Mouse (Mus musculus) heart, postnatal 0 days (tissue): ENCODE measurements around the gene Cnnm2. TPM values are rescaled to one million over a fixed set of nuclear protein-coding genes. Genes with fewer than 3 reads are reported as not detected.

Experiments used
- ATAC-seq: fragments of 200-750 bp; cut with Nextera tagmentation; 2 replicates; pipeline ENCODE4 v1.8.0; 2017; ENCODE audit warnings: low read depth, moderate number of reproducible peaks, moderate library complexity; ENCODE audit not compliant: insufficient read depth
- DNase-seq: peaks from one replicate; pipeline ENCODE4 v3.0.0-alpha.2; 2016; ENCODE audit warnings: low spot score
- H3K27ac ChIP-seq: fragments of 300-500 bp; sonication (generic); 2 replicates; pipeline ENCODE4 v1.5.1; 2014; ENCODE audit warnings: low read depth, mild to moderate bottlenecking
- H3K27me3 ChIP-seq: fragments of 300-500 bp; sonication (generic); 2 replicates; pipeline ENCODE4 v1.6.1; 2014; ENCODE audit warnings: low read length, mixed read lengths; ENCODE audit not compliant: control insufficient read depth, insufficient read depth
- H3K36me3 ChIP-seq: fragments of 300-500 bp; sonication (generic); replicated peaks from 2 replicates; pipeline ENCODE4 v1.6.1; 2014; ENCODE audit warnings: low read length, mixed read lengths; ENCODE audit not compliant: control insufficient read depth, insufficient read depth
- H3K4me1 ChIP-seq: fragments of 300-500 bp; sonication (generic); 2 replicates; pipeline ENCODE4 v1.6.1; 2014; ENCODE audit warnings: antibody characterized with exemption; ENCODE audit not compliant: control insufficient read depth, insufficient read depth
- H3K4me2 ChIP-seq: fragments of 300-500 bp; sonication (generic); 2 replicates; pipeline ENCODE4 v1.6.1; 2014; ENCODE audit warnings: low read depth, mild to moderate bottlenecking, low read length, moderate library complexity
- H3K4me3 ChIP-seq: fragments of 300-500 bp; sonication (generic); 2 replicates; pipeline ENCODE4 v1.5.1; 2014; ENCODE audit warnings: low read depth, low read length
- H3K9ac ChIP-seq: fragments of 300-500 bp; sonication (generic); replicated peaks from 2 replicates; pipeline ENCODE4 v1.6.1; 2014; ENCODE audit warnings: low read depth, low read length, mixed read lengths
- H3K9me3 ChIP-seq: fragments of 300-500 bp; sonication (generic); replicated peaks from 2 replicates; pipeline ENCODE4 v1.6.1; 2016; ENCODE audit warnings: low read length; ENCODE audit not compliant: control insufficient read depth
- CTCF ChIP-seq: IDR thresholded peaks from 2 replicates; pipeline ENCODE4 v1.5.1; 2016; ENCODE audit warnings: antibody characterized with exemption, control low read depth, low read depth
- EP300 ChIP-seq: IDR thresholded peaks from 2 replicates; pipeline ENCODE4 v1.6.1; 2016; ENCODE audit warnings: antibody characterized with exemption, low read depth
- WGBS: fragments of 180-500 bp; shearing (Covaris S2); extraction: QIAGEN DNeasy Blood & Tissue Kit; methylation state at CpG from one replicate; pipeline ENCODE4 v1.1.7; 2014; 5-methylcytosine and 5-hydroxymethylcytosine counted together
- polyA plus RNA-seq: library from polyadenylated mRNA; unstranded; fragments of >200 nt; fragmentation: Nextera tagmentation; extraction: Ambion mirVana; gene quantifications from 2 replicates; pipeline ENCODE4 v1.2.1, GENCODE M21; 2015
- total RNA-seq: library from RNA; depleted of rRNA; stranded (reverse); fragments of >200 nt; gene quantifications from 2 replicates; pipeline ENCODE4 v1.2.3, GENCODE M21; 2014; ENCODE audit warnings: low replicate concordance; rRNA removed

The Cnnm2 gene
- total and polyA plus RNA-seq, 2 experiments from 2014 or later = 1.8 to 15.0 TPM

DNA sequence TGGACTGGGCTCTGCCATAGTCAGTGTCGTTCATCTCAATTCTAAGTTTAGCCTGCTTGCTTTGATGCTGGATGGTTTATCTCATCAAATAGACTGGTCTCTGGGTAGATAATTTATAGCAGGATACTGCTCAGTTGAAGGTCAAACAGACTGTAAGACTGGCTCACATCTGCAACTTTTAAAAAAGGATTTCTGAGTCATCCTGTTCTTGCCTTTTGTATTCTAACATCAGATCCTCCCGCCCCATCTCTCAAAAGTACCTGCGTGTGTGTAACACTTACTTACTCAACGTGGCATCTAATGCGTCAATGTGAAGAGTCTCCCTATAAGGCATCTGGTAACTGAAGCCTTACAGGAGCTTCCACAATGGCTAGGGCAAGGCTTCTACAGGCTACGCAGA, 159.2 kb downstream of the Cnnm2 start:
- H3K27me3 ChIP-seq = no peaks in the 10 kb centered on the region
- TF ChIP-seq CTCF = no peak
- no peak for TF ChIP-seq EP300
- peaks cover under 1% of the 10 kb centered on the region; the same call in 1 of the 2 replicates for H3K4me1 ChIP-seq
- no peak for ATAC-seq
- H3K9me3 ChIP-seq = no peaks in the 10 kb centered on the region
- 0 out of 2 replicates have a peak overlapping the region, but pooled peaks have one; percentile 3 for H3K27ac ChIP-seq
- H3K4me3 ChIP-seq = no peak overlapping the region
- WGBS = 56% methylated on average over 6 of the region's 6 CpGs
- H3K36me3 ChIP-seq = peaks cover 5% of the 10 kb centered on the region; the same call in 1 of the 2 replicates
- no peak overlapping the region for H3K4me2 ChIP-seq
- DNase-seq = no peak
- H3K9ac ChIP-seq = no peak overlapping the region

DNA sequence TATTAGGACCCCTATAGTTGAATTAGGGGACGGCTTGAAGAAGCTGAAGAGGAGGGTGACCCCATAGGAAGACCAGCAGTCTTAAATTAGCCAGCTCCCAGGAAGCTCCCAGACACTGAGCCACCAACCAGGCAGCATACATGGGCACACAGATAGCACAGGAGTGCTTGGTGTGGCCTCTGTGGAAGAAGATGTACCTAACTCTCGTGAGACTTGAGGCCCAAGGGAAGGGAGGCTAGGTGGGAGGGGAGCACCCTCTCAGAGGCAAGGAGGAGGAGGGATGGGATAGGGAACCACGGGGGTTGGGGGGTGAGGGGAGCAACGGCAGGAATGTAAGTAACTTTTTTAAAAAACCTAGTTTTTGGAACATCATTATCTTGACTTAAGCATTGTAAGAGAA, 165.0 kb downstream of the Cnnm2 start:
- Histone ChIP-seq H3K9me3 (no peaks in the 10 kb centered on the region), H3K27me3 (no peaks in the 10 kb centered on the region), H3K4me3 (no peak overlapping the region), H3K36me3 (peaks cover 5% of the 10 kb centered on the region; the same call in 1 of the 2 replicates), H3K4me2 (peak overlapping the region; percentile 40; the same call in 1 of the 2 replicates), H3K27ac (peak overlapping the region; percentile 74), H3K4me1 (peaks cover 31% of the 10 kb centered on the region), H3K9ac (no peak overlapping the region)
- ATAC-seq (no peak), DNase-seq (no peak)
- 38% methylated on average over 4 of the region's 4 CpGs for WGBS
- TF ChIP-seq EP300 = no peak
- no peak for TF ChIP-seq CTCF

DNA sequence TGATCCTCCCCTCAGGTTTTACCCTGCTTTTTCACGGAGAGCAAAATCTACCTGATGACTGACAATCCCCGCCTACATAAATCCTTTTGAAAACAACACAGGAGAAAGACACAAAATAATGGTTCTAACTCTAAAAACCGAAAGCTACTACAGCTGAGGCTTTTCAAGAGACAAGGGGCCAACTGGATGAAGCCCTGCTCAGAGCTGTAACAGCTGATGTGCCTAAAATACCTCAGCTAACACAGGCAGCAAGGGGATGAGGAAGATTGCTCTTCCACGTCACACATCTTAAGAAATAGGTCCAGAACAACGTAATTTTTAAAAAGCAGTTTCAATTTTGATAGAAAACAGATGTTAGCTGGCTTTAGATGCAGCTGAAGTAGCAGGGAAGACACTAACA, 165.6 kb downstream of the Cnnm2 start:
- Histone ChIP-seq H3K27ac (peak overlapping the region; percentile 74), H3K27me3 (no peaks in the 10 kb centered on the region), H3K36me3 (peaks cover 5% of the 10 kb centered on the region; the same call in 1 of the 2 replicates), H3K4me3 (peak overlapping the region; percentile 9; the same call in 1 of the 2 replicates), H3K4me2 (peak overlapping the region; percentile 40; the same call in 1 of the 2 replicates), H3K9me3 (no peaks in the 10 kb centered on the region), H3K4me1 (peaks cover 31% of the 10 kb centered on the region), H3K9ac (0 out of 2 replicates have a peak overlapping the region, but pooled peaks have one; percentile 30)
- 26% methylated on average over 5 of the region's 5 CpGs for WGBS
- DNase-seq = peak; percentile 41
- TF ChIP-seq EP300 (no peak), CTCF (no peak)
- no peak for ATAC-seq

DNA sequence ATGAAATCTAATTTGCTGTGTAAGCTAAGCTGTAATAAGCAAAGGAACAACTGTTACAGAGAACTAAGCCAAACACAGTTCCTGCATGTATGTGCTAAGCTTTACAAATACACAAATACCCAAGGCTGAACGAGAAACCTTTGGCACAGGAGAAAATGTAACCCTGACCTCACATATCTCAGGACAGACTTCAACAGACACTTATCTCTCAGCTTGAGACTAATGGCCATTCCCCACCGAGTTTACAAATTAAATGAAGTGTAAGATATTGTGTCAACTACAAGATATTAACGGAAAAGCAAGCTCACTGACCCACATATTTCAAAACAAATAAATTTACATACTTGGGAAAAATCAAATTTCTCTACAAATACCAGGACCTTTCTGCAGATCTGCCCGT, 166.7 kb downstream of the Cnnm2 start:
- H3K36me3 ChIP-seq = no peaks in the 10 kb centered on the region; the same call in 1 of the 2 replicates
- H3K27ac ChIP-seq = peak overlapping the region; percentile 81
- 38% methylated on average over 4 of the region's 4 CpGs for WGBS
- no peaks in the 10 kb centered on the region for H3K9me3 ChIP-seq
- H3K9ac ChIP-seq = no peak overlapping the region
- DNase-seq = no peak
- no peak for ATAC-seq
- H3K27me3 ChIP-seq = no peaks in the 10 kb centered on the region
- no peak overlapping the region for H3K4me2 ChIP-seq
- TF ChIP-seq CTCF (no peak), EP300 (no peak)
- no peak overlapping the region for H3K4me3 ChIP-seq
- H3K4me1 ChIP-seq = peaks cover 31% of the 10 kb centered on the region

DNA sequence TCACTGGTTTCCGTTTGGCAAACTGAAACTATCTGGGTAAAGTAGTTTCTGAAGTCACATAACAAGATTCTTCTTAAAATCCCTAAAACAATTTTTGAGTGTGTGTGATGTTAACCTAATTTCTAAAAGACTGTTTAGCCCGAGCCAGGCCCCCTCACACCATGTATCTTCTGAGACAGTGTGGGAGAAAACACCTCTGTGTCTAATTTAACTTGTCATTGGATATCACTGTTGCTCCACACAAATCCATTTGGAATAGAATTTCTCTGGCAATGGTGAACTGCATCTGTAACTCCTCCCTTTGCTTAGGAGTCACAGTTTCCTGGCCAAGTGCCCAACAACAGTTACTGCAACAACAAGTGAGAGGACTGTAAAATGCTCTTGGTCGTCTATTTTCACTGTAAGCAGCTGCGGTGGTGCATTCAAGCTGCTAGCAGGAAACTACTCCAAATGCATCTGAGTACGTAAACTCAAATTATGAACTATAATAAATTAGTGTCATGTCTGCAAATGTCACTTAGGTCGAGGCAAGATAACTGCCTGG, 167.7 kb downstream of the Cnnm2 start:
- H3K4me1 ChIP-seq = peaks cover 31% of the 10 kb centered on the region
- no peaks in the 10 kb centered on the region for H3K27me3 ChIP-seq
- no peaks in the 10 kb centered on the region for H3K36me3 ChIP-seq
- TF ChIP-seq EP300 (no peak), CTCF (no peak)
- ATAC-seq (peak; percentile 79), DNase-seq (peak; percentile 94)
- no peak overlapping the region for H3K9ac ChIP-seq
- H3K27ac ChIP-seq = peak overlapping the region; percentile 81
- WGBS = 11% methylated on average over 6 of the region's 6 CpGs
- no peak overlapping the region for H3K4me3 ChIP-seq
- H3K4me2 ChIP-seq = peak overlapping the region; percentile 41; the same call in 1 of the 2 replicates
- no peaks in the 10 kb centered on the region for H3K9me3 ChIP-seq

Other genes starting within 250 kb of the Cnnm2 start
- 37.2 and 38.2 TPM in 2 replicates for gene Arl3, start 188.4 kb upstream of the Cnnm2 start, total RNA-seq
- gene Arl3, start 188.4 kb upstream of the Cnnm2 start, polyA plus RNA-seq = 79.5 and 80.6 TPM in 2 replicates
- gene Sfxn2, start 188.2 kb upstream of the Cnnm2 start, total RNA-seq = 4.2 and 5.9 TPM in 2 replicates
- 4.6 and 5.1 TPM in 2 replicates for gene Sfxn2, start 188.2 kb upstream of the Cnnm2 start, polyA plus RNA-seq
- gene Wbp1l, start 162.5 kb upstream of the Cnnm2 start, total RNA-seq = 72.8 and 89.7 TPM in 2 replicates
- 34.4 and 36.4 TPM in 2 replicates for gene Wbp1l, start 162.5 kb upstream of the Cnnm2 start, polyA plus RNA-seq
- gene Cyp17a1, start 88.4 kb upstream of the Cnnm2 start, total RNA-seq = 0.08 and 3.9 TPM in 2 replicates
- gene Cyp17a1, start 88.4 kb upstream of the Cnnm2 start, polyA plus RNA-seq = 0.68 and 0.88 TPM in 2 replicates
- 2.4 and 9.0 TPM in 2 replicates for gene Borcs7, start 71.7 kb upstream of the Cnnm2 start, total RNA-seq
- 18.7 and 22.2 TPM in 2 replicates for gene Borcs7, start 71.7 kb upstream of the Cnnm2 start, polyA plus RNA-seq
- 24.1 and 33.7 TPM in 2 replicates for gene As3mt, start 54.1 kb upstream of the Cnnm2 start, total RNA-seq
- 54.4 and 61.7 TPM in 2 replicates for gene As3mt, start 54.1 kb upstream of the Cnnm2 start, polyA plus RNA-seq